Mouse (Mus musculus) bone marrow macrophage, adult 2 months (primary cell): ENCODE measurements around the gene Adgrg6.

Experiments used
- CTCF ChIP-seq: IDR thresholded peaks from 2 replicates; pipeline ENCODE4 v1.5.1; 2012; ENCODE audit warnings: low read depth, mild to moderate bottlenecking, low read length, moderate library complexity
- POLR2A ChIP-seq: IDR thresholded peaks from 2 replicates; pipeline ENCODE4 v1.6.1; 2012; ENCODE audit warnings: mild to moderate bottlenecking, low read depth, low read length, borderline replicate concordance

DNA sequence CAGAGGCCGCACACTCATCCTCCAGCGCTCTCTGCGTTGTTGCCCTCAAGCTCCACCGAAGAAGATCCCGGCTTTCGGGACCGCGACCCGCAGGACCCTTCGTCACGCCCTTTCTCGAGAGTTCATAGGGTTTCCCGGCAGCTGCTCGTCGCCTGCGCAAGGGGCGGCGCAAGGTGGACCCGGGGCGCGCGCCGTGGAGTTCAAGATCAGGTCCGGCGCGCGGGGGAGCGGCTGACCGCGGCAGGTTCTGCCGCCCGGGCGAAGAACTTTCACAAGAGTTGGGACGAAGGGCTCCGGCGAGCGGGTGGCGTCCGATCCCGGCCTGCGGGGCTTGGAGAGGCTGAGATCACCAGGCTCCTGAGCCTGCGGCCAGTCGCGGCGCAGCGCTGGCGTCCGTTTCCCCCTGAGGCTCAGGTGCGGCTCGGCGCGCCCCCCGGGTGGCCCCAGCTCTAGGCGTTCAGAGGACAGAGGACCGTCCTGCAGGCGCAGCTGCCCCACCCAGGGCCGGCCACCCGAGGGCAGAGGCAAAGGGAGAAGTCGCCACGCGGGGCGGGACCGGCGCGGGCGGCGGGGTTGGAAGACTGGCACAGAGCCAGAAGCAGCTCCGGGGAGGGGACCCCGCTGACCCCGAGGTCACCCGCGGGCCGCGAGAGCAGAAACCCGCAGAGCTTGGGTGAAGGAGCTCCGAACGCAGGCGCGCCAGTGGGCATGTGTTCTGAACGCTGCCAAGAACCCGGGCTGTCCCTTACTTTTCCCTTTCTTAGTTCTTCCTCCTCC is at the start of gene Adgrg6:
- TF ChIP-seq CTCF = no peak
- TF ChIP-seq POLR2A = no peak
